Mouse (Mus musculus): ENCODE data around the gene Bves.
"Not testable (repeated sequence)": the region's sequence is repeated elsewhere in the genome, so short reads cannot be mapped to it uniquely, and the experiment has no call there.

The Bves gene

GRCm38 (mm10) chr10:45348143-45348542, 12.6 kb downstream of the Bves start:
- not testable (repeated sequence) for DNase-seq (ENCODE audit: low read depth)

- DNase-seq (ENCODE audit: low read depth), result no peak
These were observed 20.5 kb downstream of the Bves start for GRCm38 (mm10) chr10:45356091-45356490.

GRCm38 (mm10) chr10:45363396-45363795, 27.8 kb downstream of the Bves start:
- no peak for DNase-seq (ENCODE audit: low read depth)

GRCm38 (mm10) chr10:45366987-45367705, 31.6 kb downstream of the Bves start:
- DNase-seq (ENCODE audit: low read depth), result no peak

- DNase-seq (ENCODE audit: low read depth), result no peak
These were observed 34.1 kb downstream of the Bves start for GRCm38 (mm10) chr10:45369639-45370038.

GRCm38 (mm10) chr10:45370545-45370944, 35.0 kb downstream of the Bves start:
- no peak for DNase-seq (ENCODE audit: low read depth)

GRCm38 (mm10) chr10:45372994-45373692, 37.6 kb downstream of the Bves start:
- peak; percentile 49 for DNase-seq (ENCODE audit: low read depth)

GRCm38 (mm10) chr10:45378269-45378668, 42.7 kb downstream of the Bves start:
- no peak for DNase-seq (ENCODE audit: low read depth)

GRCm38 (mm10) chr10:45381937-45382636, 46.5 kb downstream of the Bves start:
- DNase-seq (ENCODE audit: low read depth), result peak; percentile 2

GRCm38 (mm10) chr10:45382637-45382958, 47.0 kb downstream of the Bves start:
- DNase-seq (ENCODE audit: low read depth), result no peak

GRCm38 (mm10) chr10:45398211-45398610, 62.6 kb downstream of the Bves start:
- no peak for DNase-seq (ENCODE audit: low read depth)

GRCm38 (mm10) chr10:45399702-45400243, 64.2 kb downstream of the Bves start:
- no peak for DNase-seq (ENCODE audit: low read depth)

GRCm38 (mm10) chr10:45410624-45411341, 75.2 kb downstream of the Bves start:
- DNase-seq (ENCODE audit: low read depth), result no peak

- no peak for DNase-seq (ENCODE audit: low read depth)
These were observed 76.2 kb downstream of the Bves start for GRCm38 (mm10) chr10:45411741-45412140.

GRCm38 (mm10) chr10:45412144-45412543, 76.6 kb downstream of the Bves start:
- no peak for DNase-seq (ENCODE audit: low read depth)

Data from fibroblast of lung, adult 2 months (primary cell).